Mouse (Mus musculus) heart, adult 11 months (tissue): ENCODE measurements around the gene Nwd2.

Experiments used
- DNase-seq: peaks from one replicate; pipeline ENCODE4 v3.0.0; 2022

The Nwd2 gene

DNA sequence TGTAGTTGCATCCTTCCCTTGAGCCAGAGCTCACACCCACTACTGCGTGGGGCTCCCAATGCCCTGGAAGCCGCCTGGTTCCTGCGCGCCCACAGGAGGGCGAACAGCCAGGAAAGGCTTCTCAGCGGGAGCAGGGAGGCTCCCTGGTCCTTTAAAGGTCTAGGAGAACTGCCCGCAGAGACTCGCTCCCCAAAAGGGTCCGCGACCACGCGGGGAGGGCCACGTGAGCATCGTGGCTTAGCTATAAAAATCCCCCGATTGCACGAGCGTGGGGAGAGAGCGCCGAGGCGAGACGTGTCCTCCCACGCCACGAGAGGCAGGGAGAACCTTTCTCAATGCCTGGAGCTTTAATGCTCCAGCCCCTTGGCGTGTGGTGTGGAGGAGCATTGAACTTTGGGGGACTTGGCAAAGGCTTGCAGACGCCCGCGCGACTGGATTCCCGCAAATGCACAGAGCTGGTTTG lies at the start of gene Nwd2:
Gene Nwd2, plus strand, starts transcription at position 33 of the 463 bp plus-strand sequence.
- DNase-seq, result no peak

DNA sequence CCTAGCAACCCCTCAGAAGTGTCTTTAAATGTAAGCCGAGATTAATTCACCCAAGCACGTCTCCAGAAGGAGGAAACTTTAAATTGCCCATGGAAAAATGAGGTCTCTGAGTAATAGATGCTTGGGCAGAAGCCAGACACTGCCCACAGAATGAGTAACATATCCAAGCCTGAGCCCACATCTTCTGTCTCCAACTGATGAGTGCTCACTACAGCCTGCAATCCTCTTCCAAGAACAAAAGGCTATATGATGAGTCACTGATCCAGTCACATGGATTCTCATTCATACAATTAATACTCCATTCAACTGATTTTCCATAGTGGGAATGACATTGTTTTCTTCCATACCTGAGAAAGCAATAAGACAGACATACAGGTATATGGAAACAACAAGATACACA lies 41.5 kb upstream of the Nwd2 start:
- DNase-seq, result no peak

- DNase-seq, result no peak
Observed at GRCm38 (mm10) chr5:63616792-63617668, 31.9 kb upstream of the Nwd2 start.

DNA sequence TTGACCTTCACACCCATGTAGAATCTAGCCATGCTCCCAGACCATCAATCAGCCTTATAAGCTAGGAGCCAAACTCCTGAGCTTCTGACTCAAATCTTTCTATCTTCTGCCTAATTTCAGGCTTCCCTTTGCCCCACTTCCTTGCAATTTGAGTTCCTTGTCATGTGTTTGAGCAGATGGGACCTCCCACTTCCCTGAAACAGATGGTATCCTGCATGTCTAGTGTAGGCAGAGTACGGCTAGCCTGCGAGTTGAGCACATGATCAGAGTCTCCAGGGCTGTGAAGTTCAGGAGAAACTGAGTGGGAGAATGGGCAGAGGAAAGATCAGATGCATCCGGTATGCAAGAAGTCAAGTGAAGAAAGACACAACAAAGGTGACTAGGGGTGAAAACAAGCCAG lies 24.8 kb upstream of the Nwd2 start:
- no peak for DNase-seq

- no peak for DNase-seq
Observed at GRCm38 (mm10) chr5:63627832-63628530, 20.9 kb upstream of the Nwd2 start.

- no peak for DNase-seq
Observed at GRCm38 (mm10) chr5:63628531-63628871, 20.4 kb upstream of the Nwd2 start.

DNA sequence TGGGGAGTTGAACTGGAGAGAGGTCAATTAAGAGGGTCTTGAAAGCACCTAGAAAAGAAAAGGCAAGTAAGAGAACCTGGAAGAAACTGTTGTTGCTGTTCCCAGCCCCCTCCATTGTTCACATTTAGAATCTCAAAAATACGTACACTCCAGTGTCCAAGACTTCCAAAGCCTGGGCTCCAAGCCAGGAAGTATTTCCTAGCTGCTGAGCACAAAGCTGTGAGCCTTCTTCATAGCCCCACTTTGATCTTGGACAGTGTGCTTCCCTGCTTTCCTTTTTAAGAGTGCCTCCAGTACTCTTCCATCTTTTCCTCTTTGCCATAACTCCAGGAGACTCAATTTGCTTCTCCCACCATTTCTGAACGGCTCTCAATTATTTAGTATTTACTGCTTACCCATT lies 14.3 kb upstream of the Nwd2 start:
- DNase-seq, result no peak

DNA sequence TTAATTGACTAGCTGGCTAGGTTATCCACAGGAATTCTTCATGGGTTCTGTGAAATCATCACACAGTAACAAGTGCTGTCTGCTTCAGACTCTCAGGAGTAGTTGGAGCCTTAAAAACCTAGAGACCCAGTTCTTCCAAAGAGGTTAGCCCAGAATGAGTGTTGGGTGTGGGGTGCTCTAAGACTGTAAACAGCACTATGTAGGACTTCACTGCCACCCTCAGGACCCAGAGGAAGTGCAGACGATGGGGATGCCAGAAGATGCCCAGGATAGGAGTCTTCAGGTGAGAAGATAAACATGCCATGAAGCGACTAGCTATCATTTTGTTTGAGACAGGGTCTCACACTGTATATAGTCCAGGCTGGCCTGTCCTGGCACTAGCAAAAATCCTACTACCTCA lies 715 bp upstream of the Nwd2 start:
- DNase-seq, result no peak

DNA sequence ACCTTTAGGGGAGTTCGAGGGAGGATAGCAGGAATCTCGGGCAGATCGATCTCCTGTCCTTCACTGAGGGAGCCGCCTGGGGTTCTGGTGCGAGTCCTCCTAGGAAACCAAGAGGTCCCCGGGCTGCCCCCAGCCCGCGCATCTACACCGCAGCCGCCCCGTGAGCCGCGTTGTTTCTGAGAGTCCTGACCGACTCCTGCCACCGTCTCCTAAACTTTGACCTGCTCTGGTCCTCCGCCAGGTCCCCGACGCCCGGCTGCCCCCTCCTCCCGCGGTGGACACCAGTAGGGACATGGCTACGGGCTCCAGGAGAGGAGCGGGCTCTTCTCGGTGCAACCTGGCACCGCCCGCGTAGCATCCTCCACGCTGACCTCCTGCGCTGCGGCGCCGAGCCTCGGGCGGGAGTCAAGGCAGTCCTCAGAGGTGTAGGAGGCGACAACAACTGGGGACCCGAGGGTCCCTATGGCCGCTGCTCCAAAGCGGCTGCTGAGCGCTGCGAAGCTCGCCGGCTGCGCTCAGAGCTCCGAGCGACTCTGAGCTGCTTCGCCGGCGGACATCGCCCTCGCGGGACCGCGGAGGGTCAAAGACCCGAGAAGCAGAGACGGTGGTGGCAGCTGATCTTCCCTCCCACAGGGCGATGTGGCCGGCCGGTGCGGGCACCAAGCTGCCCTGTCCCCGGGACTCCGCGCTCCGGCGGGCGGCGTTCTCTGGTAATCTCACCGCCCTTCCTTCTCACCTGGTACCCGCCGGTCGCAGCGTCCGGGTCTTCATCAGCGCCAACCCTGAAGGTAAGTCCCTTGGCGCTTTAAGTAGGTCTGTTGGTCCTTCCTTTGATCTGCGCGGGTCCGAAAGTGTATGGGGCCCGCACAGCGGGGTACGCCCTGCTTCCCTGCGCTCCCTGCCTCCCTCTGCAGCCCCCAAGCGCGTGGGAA lies 897 bp downstream of the Nwd2 start:
- DNase-seq, result no peak

DNA sequence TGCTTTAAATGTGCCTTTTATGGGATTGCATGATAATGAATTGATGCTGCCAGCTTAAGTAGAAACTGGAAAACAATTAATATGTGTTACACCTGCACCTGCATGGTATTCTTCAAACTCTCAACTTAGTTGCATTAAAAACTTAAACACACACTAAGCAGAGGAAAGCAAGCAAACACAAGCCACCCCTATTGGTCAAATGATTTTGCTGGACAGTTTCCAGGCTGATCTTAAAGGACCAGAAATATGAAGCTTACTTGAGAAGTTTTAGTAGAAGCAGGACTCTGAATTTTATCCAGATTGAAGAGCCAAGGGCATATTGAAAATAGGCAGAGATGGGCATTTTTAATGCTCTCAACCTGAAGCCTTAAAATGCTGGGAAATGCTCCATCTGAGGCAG lies 2.9 kb downstream of the Nwd2 start:
- no peak for DNase-seq

DNA sequence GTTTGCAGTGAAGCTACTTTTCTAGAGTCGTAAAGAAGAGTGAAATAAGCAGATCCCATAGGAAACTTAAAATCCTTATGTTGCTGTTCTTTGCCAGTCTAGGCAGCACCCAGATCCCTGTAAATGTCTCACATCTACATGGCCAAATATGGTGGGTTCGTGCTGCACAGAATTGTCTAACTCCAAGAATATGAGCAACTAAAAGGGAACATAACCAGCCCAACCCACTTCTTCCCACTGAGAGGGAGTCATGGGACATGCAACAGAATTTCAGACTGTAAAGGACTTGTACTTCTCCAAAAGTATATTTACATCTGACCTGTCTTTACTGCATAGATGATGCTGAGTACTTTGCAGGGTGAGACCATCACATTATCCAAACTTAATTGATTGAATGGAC lies 3.8 kb downstream of the Nwd2 start:
- DNase-seq, result no peak

DNA sequence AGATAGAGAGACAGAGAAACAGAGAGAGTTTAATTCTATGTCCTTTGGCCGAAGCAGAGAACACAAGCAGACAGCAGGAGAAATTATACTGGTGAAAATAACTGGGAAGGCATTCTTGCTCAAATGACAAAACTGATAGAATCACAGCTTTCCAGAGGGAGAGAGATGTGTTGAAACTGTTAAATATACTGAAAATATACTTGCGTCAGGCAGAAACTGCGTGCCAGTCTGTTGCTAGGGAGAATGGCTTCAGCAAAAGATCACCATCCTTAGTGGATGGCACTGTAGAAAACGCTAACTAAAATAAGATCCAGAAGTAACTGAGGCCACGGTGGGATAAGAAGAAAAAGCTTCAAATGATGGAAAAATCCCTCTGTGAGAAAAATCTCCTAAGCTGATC lies 18.0 kb downstream of the Nwd2 start:
- DNase-seq, result no peak

- no peak for DNase-seq
Observed at GRCm38 (mm10) chr5:63675934-63676333, 27.0 kb downstream of the Nwd2 start.

- DNase-seq, result no peak
Observed at GRCm38 (mm10) chr5:63689084-63689483, 40.2 kb downstream of the Nwd2 start.

DNA sequence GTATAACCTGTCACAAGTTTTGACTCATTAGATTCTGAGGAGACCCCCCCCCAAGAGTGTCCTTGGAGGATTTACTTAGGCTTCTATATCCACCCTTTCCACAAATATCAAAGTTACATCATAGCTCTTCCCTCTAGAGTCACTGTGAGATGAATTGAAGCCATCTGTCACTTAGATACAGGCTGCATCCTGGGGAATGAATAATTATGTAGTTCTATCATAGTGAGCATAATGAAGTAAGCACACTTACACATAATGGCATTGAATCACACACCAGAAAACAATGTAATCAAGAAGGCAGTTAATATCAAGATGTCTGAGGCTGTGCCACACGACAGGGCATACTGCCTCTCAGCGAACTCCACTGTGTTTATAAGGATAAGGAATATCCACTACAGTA lies 47.9 kb downstream of the Nwd2 start:
- no peak for DNase-seq

DNA sequence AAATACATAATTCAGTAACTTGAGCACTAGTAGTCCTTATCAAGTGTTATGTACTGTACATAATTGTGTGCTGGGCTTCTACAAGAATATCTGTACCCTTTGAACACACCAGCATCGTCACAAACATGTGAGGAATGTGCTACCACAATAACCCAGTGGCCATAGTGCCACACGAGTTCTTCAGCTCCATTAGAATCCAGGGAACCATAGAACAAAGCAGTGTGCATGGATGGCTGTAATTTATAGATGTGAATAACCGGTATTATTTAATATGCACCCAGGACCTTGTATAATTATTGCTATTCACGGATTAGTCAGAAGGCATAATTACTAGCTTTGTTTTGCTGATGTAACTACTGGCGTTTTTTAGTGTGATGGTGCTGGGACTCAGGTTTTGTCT lies 48.3 kb downstream of the Nwd2 start:
- DNase-seq, result no peak

DNA sequence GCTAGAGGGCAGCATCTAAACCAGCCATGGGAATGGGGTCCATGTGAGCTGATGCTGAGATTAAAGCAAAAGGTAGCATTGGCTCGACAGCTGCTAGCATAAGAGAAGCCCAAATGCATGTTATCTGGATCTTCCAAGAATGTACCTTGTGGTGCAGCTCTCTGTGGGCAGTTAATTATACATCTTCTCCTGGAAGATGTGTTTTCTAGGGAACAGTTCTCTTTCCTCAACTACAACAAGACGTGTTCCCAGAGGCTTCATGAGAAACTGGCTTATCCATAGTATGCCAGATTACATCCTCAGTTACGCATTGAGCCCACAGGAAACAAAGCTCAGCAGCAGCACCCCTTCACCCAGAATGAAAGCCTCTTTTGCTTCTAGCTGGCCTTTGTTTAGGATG lies 80.1 kb downstream of the Nwd2 start:
- DNase-seq, result no peak

GRCm38 (mm10) chr5:63735521-63735920 lies 86.6 kb downstream of the Nwd2 start:
- no peak for DNase-seq

DNA sequence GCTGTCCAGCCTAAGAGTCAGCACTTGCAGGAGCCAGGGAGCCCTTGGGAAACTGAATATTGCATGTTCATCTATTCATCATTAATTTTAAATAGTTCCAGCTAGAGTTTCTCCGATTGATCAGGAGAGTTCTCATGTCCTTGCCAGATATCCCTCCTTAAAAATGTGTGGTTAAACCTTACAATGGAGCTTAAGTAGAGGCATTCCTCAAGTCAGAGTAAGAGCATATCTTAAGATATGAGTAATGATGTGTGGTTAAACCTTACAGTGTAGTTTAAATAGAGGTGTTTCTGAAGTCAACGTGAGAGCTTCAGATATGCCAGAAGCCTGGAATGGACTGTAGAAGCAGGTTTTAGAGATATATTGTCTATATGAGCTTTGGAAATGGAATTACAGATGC lies 94.5 kb downstream of the Nwd2 start:
- DNase-seq, result peak; percentile 17

DNA sequence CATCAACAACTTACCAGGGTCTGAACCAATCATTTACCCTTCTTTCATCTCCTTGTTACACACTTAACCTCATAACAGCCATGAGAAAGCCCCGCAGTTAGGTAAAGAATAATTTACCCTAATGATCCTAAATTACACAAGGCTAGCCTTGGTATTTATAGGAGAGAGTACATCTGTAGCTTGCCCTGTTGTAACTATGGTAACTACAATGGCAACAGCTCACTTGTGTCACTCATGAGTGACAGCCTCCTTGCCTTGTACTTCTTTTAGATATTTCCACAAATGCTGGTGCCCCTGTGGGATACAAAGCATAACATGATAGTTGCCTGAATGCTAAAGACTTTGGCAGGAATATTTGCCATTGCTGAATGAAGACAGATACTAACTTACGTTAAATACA lies 99.4 kb downstream of the Nwd2 start:
- no peak for DNase-seq

DNA sequence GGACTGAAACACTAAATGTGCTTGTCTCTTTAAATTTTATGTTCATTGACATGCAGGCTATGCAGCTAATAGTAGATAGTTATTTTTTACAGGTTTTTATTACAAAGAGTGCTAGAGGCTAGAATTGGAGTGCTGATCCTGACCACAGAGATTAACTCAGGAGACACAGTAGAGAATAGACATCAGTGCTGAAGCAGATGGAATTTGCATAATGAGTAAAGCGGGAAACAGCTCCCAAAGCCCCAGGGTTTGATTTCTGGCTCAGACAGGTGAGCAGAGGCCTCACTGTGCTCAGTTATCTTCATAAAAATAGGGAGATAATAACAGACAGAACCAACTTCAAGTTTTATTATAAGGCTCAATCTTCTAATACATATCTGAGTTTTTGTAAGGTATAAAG lies 99.9 kb downstream of the Nwd2 start:
- peak; percentile 37 for DNase-seq

GRCm38 (mm10) chr5:63755092-63755761 lies 106.3 kb downstream of the Nwd2 start:
- DNase-seq, result no peak

GRCm38 (mm10) chr5:63755938-63756337 lies 107.0 kb downstream of the Nwd2 start:
- DNase-seq, result no peak
